Mouse (Mus musculus) skeletal muscle tissue, adult 2 months (tissue): ENCODE measurements around the gene Slc25a48.

ENCODE experiments used
- DNase-seq: peaks from one replicate; pipeline ENCODE4 v3.0.0-alpha.2; 2012; ENCODE audit warnings: low read depth, low spot score

Gene Slc25a48

GRCm38 (mm10) chr13:56509796-56510195, 71.6 kb downstream of the Slc25a48 start:
- DNase-seq: no peak

GRCm38 (mm10) chr13:56513595-56513994, 75.4 kb downstream of the Slc25a48 start:
- no peak for DNase-seq

- DNase-seq: no peak
These were observed 78.2 kb downstream of the Slc25a48 start for GRCm38 (mm10) chr13:56516311-56516710.

GRCm38 (mm10) chr13:56516816-56517215, 78.7 kb downstream of the Slc25a48 start:
- no peak for DNase-seq

GRCm38 (mm10) chr13:56522081-56522820, 84.1 kb downstream of the Slc25a48 start, which contains the start of gene Fbxl21:
Gene Fbxl21, plus strand, starts transcription at chr13:56522472.
- peak; percentile 74 for DNase-seq

- no peak for DNase-seq
These were observed 84.6 kb downstream of the Slc25a48 start for GRCm38 (mm10) chr13:56522821-56523167.
